Mouse (Mus musculus): ENCODE measurements around the gene Vps53.
"Not testable (repeated sequence)": the region's sequence is repeated elsewhere in the genome, so short reads cannot be mapped to it uniquely, and the experiment has no call there.

Vps53 gene

GRCm38 (mm10) chr11:76179495-76180145 is at the start of gene Vps53, which contains the start of gene Fam57a:
Vps53 (minus strand) TSS chr11:76179647.
Fam57a (plus strand) TSS chr11:76179671.
- peak; percentile 89 for DNase-seq (ENCODE audit: low spot score)

GRCm38 (mm10) chr11:76225051-76225450 is 45.6 kb upstream of the Vps53 start:
- DNase-seq (ENCODE audit: low spot score), result no peak

GRCm38 (mm10) chr11:76224631-76225030 is 45.2 kb upstream of the Vps53 start:
- DNase-seq (ENCODE audit: low spot score), result no peak

GRCm38 (mm10) chr11:76217390-76217800 is 37.9 kb upstream of the Vps53 start, which contains the start of the genes Dbil5 and Gemin4:
Dbil5 (plus strand) TSS chr11:76217608.
Gemin4 (minus strand) TSS chr11:76217664.
- DNase-seq (ENCODE audit: low spot score), result peak; percentile 98

- DNase-seq (ENCODE audit: low spot score), result peak; percentile 83
Measured at GRCm38 (mm10) chr11:76216681-76217389, 37.4 kb upstream of the Vps53 start.

GRCm38 (mm10) chr11:76216049-76216540 is 36.6 kb upstream of the Vps53 start:
- no peak for DNase-seq (ENCODE audit: low spot score)

- DNase-seq (ENCODE audit: low spot score), result no peak
Measured at GRCm38 (mm10) chr11:76215011-76215410, 35.6 kb upstream of the Vps53 start.

GRCm38 (mm10) chr11:76213841-76214240 is 34.4 kb upstream of the Vps53 start:
- no peak for DNase-seq (ENCODE audit: low spot score)

- DNase-seq (ENCODE audit: low spot score), result not testable (repeated sequence)
Measured at GRCm38 (mm10) chr11:76211595-76211994, 32.1 kb upstream of the Vps53 start.

- DNase-seq (ENCODE audit: low spot score), result no peak
Measured at GRCm38 (mm10) chr11:76210228-76210985, 31.0 kb upstream of the Vps53 start.

GRCm38 (mm10) chr11:76206793-76207192 is 27.3 kb upstream of the Vps53 start:
- DNase-seq (ENCODE audit: low spot score), result no peak

- peak; percentile 86 for DNase-seq (ENCODE audit: low spot score)
Measured at GRCm38 (mm10) chr11:76201761-76202674, 22.6 kb upstream of the Vps53 start.

GRCm38 (mm10) chr11:76196977-76197469 is 17.6 kb upstream of the Vps53 start:
- DNase-seq (ENCODE audit: low spot score), result no peak

GRCm38 (mm10) chr11:76196275-76196976 is 17.0 kb upstream of the Vps53 start:
- DNase-seq (ENCODE audit: low spot score), result no peak

- no peak for DNase-seq (ENCODE audit: low spot score)
Measured at GRCm38 (mm10) chr11:76186908-76187307, 7.5 kb upstream of the Vps53 start.

GRCm38 (mm10) chr11:76183745-76184144 is 4.3 kb upstream of the Vps53 start:
- DNase-seq (ENCODE audit: low spot score), result no peak

GRCm38 (mm10) chr11:76180146-76180540 is 696 bp upstream of the Vps53 start:
- DNase-seq (ENCODE audit: low spot score), result no peak

- DNase-seq (ENCODE audit: low spot score), result peak; percentile 25
Measured at GRCm38 (mm10) chr11:76178726-76179494, 537 bp downstream of the Vps53 start.

GRCm38 (mm10) chr11:76170207-76170606 is 9.2 kb downstream of the Vps53 start:
- DNase-seq (ENCODE audit: low spot score), result no peak

- DNase-seq (ENCODE audit: low spot score), result peak; percentile 44
Measured at GRCm38 (mm10) chr11:76168976-76169375, 10.5 kb downstream of the Vps53 start.

All from urinary bladder, postnatal 14 days (tissue).